Comparison of ENCODE assay signal across 23 mouse cellular contexts in genomic region chr9:43628786-43629185, GRCm38 (mm10).
DNase-seq lines count a peak whose midpoint lies in the region; ATAC-seq and TF ChIP-seq lines count a peak whose summit lies in the region.
"Had no signal": no experiment of that assay in that cellular context is flagged by ENCODE, and none has a peak within 500 bp of the region (broad histone marks: within the 10 kb centered on the region; RNA-seq: fewer than 3 reads in every experiment).

No protein-coding gene starts in this region.

- no peak for TF ChIP-seq EP300 in liver, postnatal 0 days (IDR thresholded peaks at IDR 0.05; ENCODE audit: low read depth)

- no peaks in the 10 kb centered on the region for H3K9me3 ChIP-seq in lung, embryonic 14.5 days (ENCODE audit: low read depth, low read length)
- H3K9me3 ChIP-seq in liver, postnatal 0 days (ENCODE audit: low read length), result no peaks in the 10 kb centered on the region
- H3K9me3 ChIP-seq: forebrain, embryonic 12.5 days; hindbrain, embryonic 15.5 days; midbrain, embryonic 13.5 days; neural tube, embryonic 15.5 days had no signal

- DNase-seq in lung, embryonic 14.5 days, result peak; percentile 7
- no peak for DNase-seq in lung, postnatal 14 days
- DNase-seq in ES-CJ7 (ENCODE audit: low read depth, low spot score) (peak; percentile 78), WW6 (ENCODE audit: low read depth, low spot score) (peak; percentile 29)
- DNase-seq in liver, postnatal 0 days, result peak; percentile 32
- DNase-seq in right cerebral cortex, adult 2 months (ENCODE audit: low spot score in 2 of 2), result no peak
- no peak for DNase-seq in cerebellum, postnatal 4 days (ENCODE audit: low spot score in 2 of 2)
- DNase-seq: adrenal gland, postnatal 36 days; cerebellum, adult 9-10 months; gastrocnemius, postnatal 36 days; right cerebral cortex, adult 18-20 months; thymus, postnatal 25 days had no signal

- H3K4me3 ChIP-seq in lung, embryonic 14.5 days (ENCODE audit: low read depth, low read length), result no peak overlapping the region
- no peak overlapping the region for H3K4me3 ChIP-seq in liver, postnatal 0 days (ENCODE audit: low read depth, low read length)
- H3K4me3 ChIP-seq: forebrain, embryonic 12.5 days; hindbrain, embryonic 15.5 days; midbrain, embryonic 13.5 days; myocyte; neural tube, embryonic 15.5 days had no signal

- no peak for ATAC-seq in lung, embryonic 14.5 days (ENCODE audit: insufficient read depth)
- ATAC-seq in liver, postnatal 0 days, result no peak
- ATAC-seq: activated CD4-positive, CD25-positive, alpha-beta regulatory T cell, adult 4 months; CD4-positive, CD25-positive, alpha-beta regulatory T cell, adult 4 months; intestine, postnatal 0 days; midbrain, embryonic 13.5 days had no signal

- no peak overlapping the region for H3K27ac ChIP-seq in lung, embryonic 14.5 days (ENCODE audit: low read depth)
- H3K27ac ChIP-seq in liver, postnatal 0 days (ENCODE audit: low read depth), result no peak overlapping the region
- H3K27ac ChIP-seq: forebrain, embryonic 12.5 days; hindbrain, embryonic 15.5 days; liver, embryonic 14.5 days; macrophage; midbrain, embryonic 13.5 days; neural tube, embryonic 15.5 days had no signal

- no peaks in the 10 kb centered on the region for H3K36me3 ChIP-seq in lung, embryonic 14.5 days (ENCODE audit: insufficient read depth)
- H3K36me3 ChIP-seq in liver, postnatal 0 days (replicated peaks; ENCODE audit: insufficient read depth, low read length), result no peaks in the 10 kb centered on the region
- H3K36me3 ChIP-seq: forebrain, embryonic 12.5 days; hindbrain, embryonic 15.5 days; midbrain, embryonic 13.5 days; neural tube, embryonic 15.5 days had no signal

- 28% methylated on average over 11 of the region's 11 CpGs for WGBS in lung, embryonic 14.5 days
- WGBS in liver, postnatal 0 days (ENCODE audit: insufficient replicate concordance), result 39% methylated on average over 11 of the region's 11 CpGs

- H3K4me2 ChIP-seq in lung, embryonic 14.5 days, result no peak overlapping the region
- H3K4me2 ChIP-seq in liver, postnatal 0 days (ENCODE audit: low read depth, low read length), result no peak overlapping the region
- H3K4me2 ChIP-seq: forebrain, embryonic 12.5 days; heart, embryonic 11.5 days; hindbrain, embryonic 15.5 days; midbrain, embryonic 13.5 days; neural tube, embryonic 15.5 days had no signal

- no peak overlapping the region for H3K9ac ChIP-seq in lung, embryonic 14.5 days
- no peak overlapping the region for H3K9ac ChIP-seq in liver, postnatal 0 days (replicated peaks)
- H3K9ac ChIP-seq: forebrain, embryonic 12.5 days; hindbrain, embryonic 15.5 days; liver, embryonic 14.5 days; midbrain, embryonic 13.5 days; neural tube, embryonic 15.5 days had no signal

- no peaks in the 10 kb centered on the region for H3K27me3 ChIP-seq in lung, embryonic 14.5 days (ENCODE audit: insufficient read depth, low read length)
- H3K27me3 ChIP-seq in liver, postnatal 0 days (ENCODE audit: insufficient read depth, low read length), result no peaks in the 10 kb centered on the region
- H3K27me3 ChIP-seq: forebrain, embryonic 12.5 days; hindbrain, embryonic 15.5 days; midbrain, embryonic 13.5 days; neural tube, embryonic 15.5 days had no signal

- TF ChIP-seq CTCF in lung, embryonic 14.5 days (IDR thresholded peaks at IDR 0.05; ENCODE audit: low read depth), result no peak
- no peak for TF ChIP-seq CTCF in liver, postnatal 0 days (IDR thresholded peaks at IDR 0.05; ENCODE audit: low read depth)

- H3K4me1 ChIP-seq in lung, embryonic 14.5 days (ENCODE audit: insufficient read depth), result no peaks in the 10 kb centered on the region
- no peaks in the 10 kb centered on the region for H3K4me1 ChIP-seq in liver, postnatal 0 days (ENCODE audit: insufficient read depth)
- H3K4me1 ChIP-seq: forebrain, embryonic 12.5 days; hindbrain, embryonic 15.5 days; midbrain, embryonic 13.5 days; neural tube, embryonic 15.5 days had no signal

Comparison
In these comparisons a context has a peak if more than half of its experiments do, and no peak if none do; other contexts are left out.
1. DNase-seq: peak in lung, embryonic 14.5 days (single experiment), ES-CJ7 (single experiment), WW6 (single experiment) and liver, postnatal 0 days (single experiment); none in lung, postnatal 14 days (single experiment), right cerebral cortex, adult 2 months (0 of 2) and cerebellum, postnatal 4 days (0 of 2).